ENCODE assay signal across 19 mouse cellular contexts in the genomic region with DNA sequence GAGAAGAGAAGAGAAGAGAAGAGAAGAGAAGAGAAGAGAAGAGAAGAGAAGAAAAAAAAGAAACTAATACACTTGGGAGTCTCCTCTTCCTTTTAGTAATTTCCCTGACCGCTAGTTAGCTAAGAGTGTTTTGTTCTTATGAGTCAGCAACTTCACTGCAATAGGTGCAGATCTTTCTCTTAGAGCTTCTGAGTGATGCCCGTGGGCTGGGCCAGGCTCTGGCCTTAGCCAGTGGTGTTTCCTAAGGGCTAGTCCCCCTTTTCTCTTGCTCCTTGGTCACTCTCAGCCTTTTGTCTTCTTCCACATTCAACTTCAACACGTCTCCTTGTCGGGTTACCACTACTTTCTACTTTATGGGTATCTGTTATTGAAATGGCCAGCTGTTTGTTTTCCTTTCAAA.
A peak's percentile ranks its signal among the peaks of the same experiment; 100 is the strongest.
DNase-seq lines count a peak whose midpoint lies in the region; ATAC-seq and TF ChIP-seq lines count a peak whose summit lies in the region.
"Had no signal": no experiment of that assay in that cellular context is flagged by ENCODE, and none has a peak within 500 bp of the region (broad histone marks: within the 10 kb centered on the region; RNA-seq: fewer than 3 reads in every experiment).

No protein-coding gene starts in this region.

- no peaks in the 10 kb centered on the region for H3K27me3 ChIP-seq in midbrain, embryonic 11.5 days (ENCODE audit: control insufficient read depth, insufficient read depth, low read length)
- no peaks in the 10 kb centered on the region for H3K27me3 ChIP-seq in midbrain, embryonic 14.5 days (ENCODE audit: control insufficient read depth, insufficient read depth, low read length)
- H3K27me3 ChIP-seq in CH12.LX (replicated peaks): no peaks in the 10 kb centered on the region
- H3K27me3 ChIP-seq in stomach, postnatal 0 days (ENCODE audit: control insufficient read depth, insufficient read depth, low read length): no peaks in the 10 kb centered on the region
- H3K27me3 ChIP-seq: Patski had no signal

- no peak for TF ChIP-seq CTCF in CH12.LX (conservative IDR thresholded peaks at IDR 0.05 in 1 of 2, IDR thresholded peaks at IDR 0.05 in 1 of 2; ENCODE audit: low read depth in 2 of 2, low read length in 2 of 2)
- no peak for TF ChIP-seq CTCF in stomach, postnatal 0 days (IDR thresholded peaks at IDR 0.05; ENCODE audit: low read depth)

- no peak for ATAC-seq in midbrain, embryonic 11.5 days (ENCODE audit: low FRiP score)
- no peak for ATAC-seq in midbrain, embryonic 14.5 days (ENCODE audit: low FRiP score, low TSS enrichment)
- no peak for ATAC-seq in stomach, postnatal 0 days (ENCODE audit: low FRiP score, low TSS enrichment)
- ATAC-seq: activated CD4-positive, CD25-positive, alpha-beta regulatory T cell, adult 4 months; CD4-positive, CD25-positive, alpha-beta regulatory T cell, adult 4 months; Patski had no signal

- peak; percentile 31; the same call in 1 of the 2 replicates for TF ChIP-seq EP300 in CH12.LX (IDR thresholded peaks at IDR 0.05; ENCODE audit: low read length)
- TF ChIP-seq EP300 in stomach, postnatal 0 days (optimal IDR thresholded peaks at IDR 0.05): no peak

- H3K4me2 ChIP-seq in midbrain, embryonic 11.5 days: no peak overlapping the region
- no peak overlapping the region for H3K4me2 ChIP-seq in midbrain, embryonic 14.5 days (ENCODE audit: low read length)
- 0 out of 2 replicates have a peak overlapping the region, but pooled peaks have one; percentile 32 for H3K4me2 ChIP-seq in CH12.LX (ENCODE audit: insufficient read depth, low read depth, poor library complexity, severe bottlenecking)
- no peak overlapping the region for H3K4me2 ChIP-seq in stomach, postnatal 0 days (replicated peaks; ENCODE audit: low read depth)

- H3K9me3 ChIP-seq in midbrain, embryonic 11.5 days (ENCODE audit: control insufficient read depth, low read length): no peaks in the 10 kb centered on the region
- H3K9me3 ChIP-seq in midbrain, embryonic 14.5 days (ENCODE audit: control insufficient read depth, low read length): no peaks in the 10 kb centered on the region
- no peaks in the 10 kb centered on the region for H3K9me3 ChIP-seq in CH12.LX (replicated peaks; ENCODE audit: low read length)
- no peaks in the 10 kb centered on the region for H3K9me3 ChIP-seq in stomach, postnatal 0 days (ENCODE audit: control insufficient read depth, low read length)
- H3K9me3 ChIP-seq: G1E had no signal

- no peaks in the 10 kb centered on the region for H3K36me3 ChIP-seq in midbrain, embryonic 11.5 days (ENCODE audit: control insufficient read depth, insufficient read depth, low read length)
- peaks cover 9% of the 10 kb centered on the region for H3K36me3 ChIP-seq in midbrain, embryonic 14.5 days (ENCODE audit: control insufficient read depth, insufficient read depth, low read length)
- no peaks in the 10 kb centered on the region for H3K36me3 ChIP-seq in CH12.LX (replicated peaks in 1 of 2; ENCODE audit: control insufficient read depth in 1 of 2, insufficient read depth in 1 of 2, low read length in 1 of 2)
- no peaks in the 10 kb centered on the region for H3K36me3 ChIP-seq in stomach, postnatal 0 days (ENCODE audit: control insufficient read depth, insufficient read depth, low read length)
- H3K36me3 ChIP-seq: G1E had no signal

- peak; percentile 66 for DNase-seq in midbrain, embryonic 11.5 days (ENCODE audit: low spot score, missing footprints)
- no peak for DNase-seq in midbrain, embryonic 14.5 days
- peak; percentile 45 for DNase-seq in CH12.LX (ENCODE audit: extremely low read depth)
- no peak for DNase-seq in stomach, postnatal 0 days (ENCODE audit: low spot score)
- DNase-seq: adrenal gland, adult 2 months; adrenal gland, adult 8-10 months; adrenal gland, postnatal 10 days; adrenal gland, postnatal 14 days; adrenal gland, postnatal 25 days; adrenal gland, postnatal 36 days; B cell, adult 2 months; cerebellum, adult 11 months; cerebellum, adult 11-12 months; cerebellum, adult 18-20 months; cerebellum, adult 2 months had no signal

- dilution Hi-C loops in CH12.LX (cut with MboI; ENCODE audit: extremely low pct_ligation_motif_present, extremely low pct_unique_long_range_greater_than_20kb, low sequenced_read_pairs): no loop called here

- no peak overlapping the region for H3K9ac ChIP-seq in midbrain, embryonic 11.5 days (ENCODE audit: low read length)
- H3K9ac ChIP-seq in midbrain, embryonic 14.5 days (replicated peaks; ENCODE audit: low read length): no peak overlapping the region
- H3K9ac ChIP-seq in CH12.LX (ENCODE audit: insufficient read depth, low read depth): 0 out of 2 replicates have a peak overlapping the region, but pooled peaks have one; percentile 12
- H3K9ac ChIP-seq in stomach, postnatal 0 days (ENCODE audit: low read length): no peak overlapping the region

- WGBS in midbrain, embryonic 11.5 days: 88% methylated on average over 4 of the region's 4 CpGs
- WGBS in midbrain, embryonic 14.5 days: 91% methylated on average over 4 of the region's 4 CpGs
- WGBS in stomach, postnatal 0 days: 80% methylated on average over 4 of the region's 4 CpGs

- TF ChIP-seq RAD21 in CH12.LX (IDR thresholded peaks at IDR 0.05; ENCODE audit: low read depth, low read length): no peak

- no peaks in the 10 kb centered on the region for H3K4me1 ChIP-seq in midbrain, embryonic 11.5 days (ENCODE audit: control insufficient read depth, insufficient read depth, low read length)
- H3K4me1 ChIP-seq in midbrain, embryonic 14.5 days (ENCODE audit: control insufficient read depth, insufficient read depth, low read length): no peaks in the 10 kb centered on the region
- H3K4me1 ChIP-seq in CH12.LX (ENCODE audit: control insufficient read depth in 1 of 2, insufficient read depth in 2 of 2): peaks cover 9 to 52% of the 10 kb centered on the region in 2 experiments
- no peaks in the 10 kb centered on the region for H3K4me1 ChIP-seq in stomach, postnatal 0 days (replicated peaks; ENCODE audit: control insufficient read depth, insufficient read depth)

- H3K27ac ChIP-seq in midbrain, embryonic 11.5 days (ENCODE audit: low read depth, low read length): no peak overlapping the region
- no peak overlapping the region for H3K27ac ChIP-seq in midbrain, embryonic 14.5 days (replicated peaks; ENCODE audit: low read depth, low read length)
- H3K27ac ChIP-seq in CH12.LX (ENCODE audit: insufficient read depth, low read depth): peak overlapping the region; percentile 68; the same call in 1 of the 2 replicates
- no peak overlapping the region for H3K27ac ChIP-seq in stomach, postnatal 0 days (replicated peaks)

- no peak for TF ChIP-seq POLR2A in CH12.LX (IDR thresholded peaks at IDR 0.05; ENCODE audit: low read depth, low read length)

- H3K79me2 ChIP-seq in CH12.LX (replicated peaks; ENCODE audit: control insufficient read depth, extremely low read depth, insufficient read depth, poor library complexity, severe bottlenecking): no peaks in the 10 kb centered on the region

- in situ Hi-C loops in CH12.LX (cut with MboI; ENCODE audit: low pct_ligation_motif_present, low pct_unique_long_range_greater_than_20kb, low sequenced_read_pairs): no loop called here

- no peak overlapping the region for H3K4me3 ChIP-seq in midbrain, embryonic 11.5 days (ENCODE audit: low read depth, low read length)
- no peak overlapping the region for H3K4me3 ChIP-seq in midbrain, embryonic 14.5 days (replicated peaks; ENCODE audit: low read depth, low read length)
- no peak overlapping the region for H3K4me3 ChIP-seq in CH12.LX (replicated peaks in 1 of 3; ENCODE audit: low read depth in 2 of 3, low read length in 2 of 3, poor library complexity in 1 of 3)
- H3K4me3 ChIP-seq in stomach, postnatal 0 days (ENCODE audit: low read depth, low read length): no peak overlapping the region

TF ChIP-seq in CH12.LX, 34 proteins besides CTCF, POLR2A, EP300 and RAD21 (continues in another document):
- no peak for TF ChIP-seq MAX (IDR thresholded peaks at IDR 0.05; ENCODE audit: low read length)
- no peak for TF ChIP-seq KAT2A (IDR thresholded peaks at IDR 0.05; ENCODE audit: insufficient replicate concordance, low read length)
- no peak for TF ChIP-seq CHD1 (IDR thresholded peaks at IDR 0.05; ENCODE audit: low read depth, low read length)
- TF ChIP-seq NELFE (IDR thresholded peaks at IDR 0.05; ENCODE audit: low read depth, low read length): no peak
- peak; percentile 83 for TF ChIP-seq MAFK (IDR thresholded peaks at IDR 0.05; ENCODE audit: insufficient replicate concordance, low read length)
- no peak for TF ChIP-seq SIN3A (IDR thresholded peaks at IDR 0.05; ENCODE audit: low read length)
- TF ChIP-seq CHD2 (IDR thresholded peaks at IDR 0.05; ENCODE audit: low read length): no peak
- TF ChIP-seq GABPA (IDR thresholded peaks at IDR 0.05; ENCODE audit: insufficient replicate concordance, low read depth, low read length): no peak
- no peak for TF ChIP-seq SMC3 (IDR thresholded peaks at IDR 0.05; ENCODE audit: low read depth, low read length)
- TF ChIP-seq ETS1 (conservative IDR thresholded peaks at IDR 0.05; ENCODE audit: low read depth, low read length): peak; percentile 47; the same call in 1 of the 2 replicates
- no peak for TF ChIP-seq MXI1 (IDR thresholded peaks at IDR 0.05; ENCODE audit: low read depth, low read length)
- no peak for TF ChIP-seq MYC (IDR thresholded peaks at IDR 0.05; ENCODE audit: low read depth, low read length)
- TF ChIP-seq E2F4 (IDR thresholded peaks at IDR 0.05; ENCODE audit: insufficient replicate concordance, low read depth, low read length): no peak
- TF ChIP-seq IRF4 (IDR thresholded peaks at IDR 0.05; ENCODE audit: low read depth, low read length): peak; percentile 66
- no peak for TF ChIP-seq ZKSCAN1 (IDR thresholded peaks at IDR 0.05; ENCODE audit: borderline replicate concordance, low read depth, low read length)
- no peak for TF ChIP-seq ELF1 (IDR thresholded peaks at IDR 0.05; ENCODE audit: low read depth, low read length)
- TF ChIP-seq JUND (conservative IDR thresholded peaks at IDR 0.05; ENCODE audit: low read depth, low read length): no peak
- no peak for TF ChIP-seq RCOR1 (conservative IDR thresholded peaks at IDR 0.05; ENCODE audit: low read depth, low read length)
- no peak for TF ChIP-seq TCF12 (IDR thresholded peaks at IDR 0.05; ENCODE audit: low read depth, low read length)
- TF ChIP-seq ZC3H11A (IDR thresholded peaks at IDR 0.05; ENCODE audit: low read depth, low read length): no peak
- peak; percentile 72 for TF ChIP-seq ZNF384 (IDR thresholded peaks at IDR 0.05; ENCODE audit: low read depth, low read length)
- TF ChIP-seq BHLHE40 (IDR thresholded peaks at IDR 0.05; ENCODE audit: low read depth, low read length): no peak
- TF ChIP-seq POLR2AphosphoS2 (IDR thresholded peaks at IDR 0.05; ENCODE audit: low read depth, low read length): no peak
- no peak for TF ChIP-seq JUN (IDR thresholded peaks at IDR 0.05; ENCODE audit: insufficient read depth, low read depth, low read length)
- peak; percentile 54; the same call in 1 of the 2 replicates for TF ChIP-seq UBTF (IDR thresholded peaks at IDR 0.05; ENCODE audit: low read depth, low read length)
- TF ChIP-seq MAZ (IDR thresholded peaks at IDR 0.05; ENCODE audit: low read depth, low read length): no peak

Comparison
In these comparisons a context has a peak if more than half of its experiments do, and no peak if none do; other contexts are left out.
1. DNase-seq: peak in midbrain, embryonic 11.5 days (single experiment) and CH12.LX (single experiment); none in midbrain, embryonic 14.5 days (single experiment) and stomach, postnatal 0 days (single experiment).